Mouse (Mus musculus) cerebellum, postnatal 36 days (tissue): ENCODE data around the gene Pfkfb2.

Experiments
- DNase-seq, 2 experiments: peaks; one replicate each; pipeline ENCODE4 v3.0.0; 2021 to 2022; ENCODE audit warnings: mixed read lengths in 2 of 2

Gene Pfkfb2

DNA sequence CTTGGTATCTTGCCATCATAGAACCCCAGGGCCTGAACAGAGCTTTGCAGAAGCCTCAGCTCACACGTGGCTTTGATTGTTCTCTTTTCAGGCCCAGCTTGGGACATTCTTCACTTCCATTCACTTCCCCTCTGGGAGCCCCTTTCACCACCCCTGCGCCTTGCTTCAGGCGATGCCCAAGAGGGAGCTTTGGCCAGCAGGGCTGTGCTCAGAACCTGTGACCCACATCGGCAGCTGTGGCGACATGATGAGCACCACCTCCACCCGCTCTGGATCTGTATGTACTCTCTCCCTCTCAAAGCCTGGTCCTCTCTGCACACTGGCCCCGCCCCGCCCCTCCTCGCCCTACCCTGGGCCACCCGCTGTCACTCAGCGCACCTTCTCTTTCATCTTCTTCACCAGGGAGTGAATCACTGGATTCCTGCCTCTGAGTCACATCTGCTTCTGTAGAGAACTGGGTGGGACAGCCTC lies 8.4 kb upstream of the Pfkfb2 start:
- DNase-seq = no peak

DNA sequence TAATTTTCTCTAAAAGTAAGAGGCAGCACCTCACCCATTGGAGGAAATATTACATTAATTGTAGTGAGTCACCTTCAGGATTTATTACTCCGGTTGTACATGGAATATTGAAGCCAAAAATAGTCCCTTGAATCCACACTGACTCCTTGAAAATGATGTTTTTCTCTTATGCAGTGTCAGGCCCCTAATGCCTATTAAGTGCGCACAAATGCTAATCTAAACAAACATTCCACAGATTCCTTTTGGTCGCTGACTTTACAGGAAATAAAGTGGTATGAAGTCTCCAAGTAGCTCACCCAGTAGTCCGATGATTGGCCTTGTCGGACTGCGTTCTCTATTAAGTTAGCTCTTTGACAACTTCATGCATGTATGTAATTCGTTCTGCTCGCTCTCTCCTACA lies 5.8 kb upstream of the Pfkfb2 start:
- DNase-seq = no peak

DNA sequence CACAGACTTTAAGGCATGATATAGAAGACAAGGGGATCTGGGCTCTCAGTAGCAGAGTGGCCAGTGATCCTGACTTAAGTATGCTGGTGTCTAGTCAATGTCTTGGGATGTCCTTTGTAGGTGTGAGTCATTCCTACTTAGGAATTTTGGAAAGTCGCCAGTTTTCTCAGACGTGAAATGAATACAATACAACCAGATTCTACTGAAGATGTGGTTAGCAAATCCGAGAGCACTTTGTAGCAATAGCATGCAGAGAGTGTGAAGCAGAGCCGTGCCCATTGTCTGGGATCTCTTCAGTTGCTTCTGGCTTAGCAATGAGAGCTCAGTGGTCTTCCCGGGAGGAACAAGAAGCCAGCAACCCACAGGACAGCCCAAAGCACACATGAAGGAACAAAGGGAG lies 5.4 kb upstream of the Pfkfb2 start:
- no peak for DNase-seq

DNA sequence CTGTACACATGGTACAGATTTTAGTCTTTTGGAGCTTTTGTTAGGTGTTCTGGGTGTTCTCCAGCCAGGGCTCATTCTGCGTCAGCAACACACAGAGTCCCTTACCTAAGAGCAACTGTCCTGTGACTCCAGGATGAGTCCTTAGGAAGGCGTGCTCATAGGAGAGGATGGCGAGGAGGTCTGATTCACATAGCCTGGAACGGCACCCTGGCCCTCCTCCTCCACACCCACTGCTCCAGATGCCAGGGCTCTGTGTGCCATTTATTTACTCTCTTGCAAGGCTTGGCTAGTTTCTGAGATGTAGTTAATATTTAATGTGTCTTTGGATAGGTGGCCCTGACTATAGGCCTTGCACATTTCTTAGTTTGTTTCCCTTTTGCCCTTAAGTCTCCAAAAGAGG lies 4.6 kb upstream of the Pfkfb2 start:
- DNase-seq = no peak

DNA sequence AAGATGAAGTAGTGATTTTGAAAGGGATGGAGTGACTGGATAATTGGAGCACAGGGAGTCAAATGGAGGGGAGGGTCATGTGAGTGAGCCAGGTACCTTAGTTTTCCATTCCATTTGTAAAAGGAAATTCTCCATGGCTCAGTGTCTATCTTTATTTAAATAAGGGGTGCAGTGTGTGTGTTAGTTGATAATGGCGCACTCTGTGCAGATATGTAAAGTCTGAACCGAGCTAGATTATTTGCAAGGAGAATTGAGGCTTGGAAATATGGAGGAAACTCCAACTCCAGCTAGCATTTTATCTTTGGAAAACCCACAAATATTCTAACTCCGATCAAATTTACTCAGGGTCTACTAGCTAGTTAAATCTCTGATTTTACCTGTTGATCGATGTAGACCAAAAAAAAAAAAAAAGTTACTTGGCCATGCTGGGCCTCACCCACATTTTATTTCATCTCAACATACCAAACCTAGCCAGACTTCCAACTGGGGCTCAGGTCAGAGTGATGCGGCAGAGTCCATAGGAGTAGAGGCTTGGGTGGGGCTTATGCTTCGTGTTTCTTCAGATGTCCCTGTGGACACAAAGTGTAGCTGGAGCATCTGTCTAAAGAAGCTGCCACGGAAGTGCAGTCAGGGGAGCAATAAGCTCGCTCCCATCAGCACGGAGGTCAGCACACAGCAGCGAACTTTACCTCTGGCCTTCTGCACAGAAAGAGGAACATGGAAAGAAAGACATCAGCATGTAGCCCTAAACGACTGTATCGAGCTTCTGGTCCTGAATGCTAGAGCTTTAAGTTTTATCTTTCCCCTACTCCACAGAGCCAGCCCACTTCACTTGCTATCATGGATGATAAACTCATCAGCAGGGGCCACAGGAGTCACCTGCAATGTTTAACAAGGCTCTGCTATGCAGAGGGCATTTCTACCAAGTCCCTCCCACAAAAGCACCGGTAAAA lies 3.9 kb upstream of the Pfkfb2 start:
- no peak for DNase-seq

DNA sequence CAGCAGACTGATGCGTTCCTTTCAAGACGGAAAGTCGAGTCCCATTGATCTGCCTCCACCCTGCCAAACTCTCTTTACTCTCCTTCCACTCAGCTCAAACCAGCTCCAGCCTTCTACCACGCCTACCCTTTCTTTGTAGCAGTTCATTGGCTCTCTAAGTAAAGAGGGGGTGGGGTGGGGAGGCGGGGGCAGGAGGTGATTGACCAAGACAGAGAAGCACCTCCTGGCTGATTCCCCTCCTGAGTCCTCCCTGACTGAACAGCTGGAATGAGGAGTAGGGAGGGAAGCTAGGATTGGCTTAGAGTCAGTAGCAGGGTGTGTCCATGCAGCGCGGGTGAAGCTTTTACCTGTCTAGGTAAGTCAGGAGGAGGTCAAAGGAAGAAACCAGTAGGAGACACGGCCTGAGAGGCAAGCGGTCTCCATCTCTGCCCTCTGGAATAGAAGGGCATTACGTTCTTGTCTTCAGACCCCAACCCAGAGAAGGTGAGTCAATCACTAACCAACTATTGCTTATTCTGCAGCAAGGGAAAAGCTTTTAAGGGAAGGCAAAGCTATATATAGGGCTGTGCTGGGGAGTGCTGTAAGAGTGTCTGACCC lies 2.8 kb upstream of the Pfkfb2 start, which contains the start of gene AA986860:
AA986860 (plus strand) TSS at position 236 of the 597 bp plus-strand sequence.
- no peak for DNase-seq

DNA sequence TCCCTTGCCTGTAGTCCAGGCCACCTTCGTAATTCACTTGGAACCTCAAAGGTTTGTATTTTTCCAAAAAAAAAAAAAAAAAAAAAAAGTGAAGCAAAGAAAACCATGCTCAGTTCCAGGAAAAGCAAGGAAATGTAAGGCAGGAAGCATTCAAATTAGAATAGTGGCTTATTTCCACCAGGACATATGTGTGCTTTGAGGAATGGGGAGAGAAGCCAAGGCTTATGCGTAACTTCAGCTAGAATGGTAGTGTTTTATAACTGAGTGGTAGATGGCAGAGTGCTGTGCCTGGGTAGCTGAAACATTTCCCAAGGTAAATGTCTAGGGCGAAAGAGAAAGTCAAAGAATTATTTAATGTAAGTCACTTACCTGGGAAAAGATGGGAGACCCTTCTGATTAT lies 345 bp downstream of the Pfkfb2 start:
- no peak for DNase-seq

DNA sequence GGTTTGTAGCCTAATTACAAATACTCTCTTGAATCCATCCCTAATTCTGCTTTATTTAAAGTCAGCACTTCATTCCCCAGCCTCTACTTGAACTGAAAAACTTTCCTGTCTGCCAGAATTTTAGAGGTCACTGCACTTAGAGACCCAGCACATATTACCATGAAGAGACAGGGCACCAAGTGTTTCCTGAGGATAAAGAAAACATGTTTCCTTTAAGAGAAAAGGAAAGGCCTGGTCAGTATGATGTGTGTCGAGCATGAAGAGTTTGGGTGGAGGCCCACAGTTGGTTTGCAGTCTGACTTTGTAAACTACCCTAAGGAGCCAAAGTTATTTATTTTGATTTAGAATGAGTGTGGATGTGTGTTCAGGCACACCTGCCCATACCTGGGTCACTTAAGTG lies 983 bp downstream of the Pfkfb2 start:
- DNase-seq = no peak

DNA sequence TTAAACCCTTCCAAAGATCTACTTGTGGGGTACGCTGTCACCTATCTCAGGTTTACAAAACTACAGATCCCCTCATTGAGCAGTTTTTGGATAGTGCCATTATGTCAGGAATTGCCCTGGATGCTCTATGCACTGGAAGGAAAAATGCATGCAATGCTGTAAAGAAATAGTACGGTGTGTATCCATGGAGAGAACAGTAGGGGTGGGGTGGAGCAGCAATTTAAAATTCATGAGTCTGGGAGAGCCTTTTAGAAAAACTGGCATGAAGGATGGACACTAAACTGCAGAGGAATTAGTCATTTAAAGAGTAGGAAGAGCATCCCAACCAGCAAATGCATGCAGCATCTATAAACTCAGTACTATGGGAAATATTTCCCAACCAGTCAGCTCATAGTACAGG lies 2.7 kb downstream of the Pfkfb2 start:
- no peak for DNase-seq

DNA sequence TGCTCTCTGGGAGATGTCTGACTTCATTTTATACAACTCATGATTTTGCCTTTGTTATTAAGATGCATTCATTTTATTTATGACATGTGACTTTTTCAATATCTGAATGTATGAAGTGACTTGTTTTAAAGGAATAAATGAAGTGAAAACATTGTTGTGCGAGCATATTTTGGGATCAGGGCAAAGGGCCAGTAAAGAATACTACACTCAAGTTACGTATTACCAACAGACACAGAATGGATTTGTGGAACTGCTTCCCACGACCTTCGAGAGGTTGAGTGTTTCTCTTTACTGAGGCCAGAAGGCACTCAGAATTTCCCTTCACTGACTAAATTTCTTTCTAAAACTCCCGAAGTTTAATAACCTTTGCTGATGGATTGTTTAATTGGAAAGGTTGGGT lies 4.8 kb downstream of the Pfkfb2 start:
- DNase-seq = no peak

DNA sequence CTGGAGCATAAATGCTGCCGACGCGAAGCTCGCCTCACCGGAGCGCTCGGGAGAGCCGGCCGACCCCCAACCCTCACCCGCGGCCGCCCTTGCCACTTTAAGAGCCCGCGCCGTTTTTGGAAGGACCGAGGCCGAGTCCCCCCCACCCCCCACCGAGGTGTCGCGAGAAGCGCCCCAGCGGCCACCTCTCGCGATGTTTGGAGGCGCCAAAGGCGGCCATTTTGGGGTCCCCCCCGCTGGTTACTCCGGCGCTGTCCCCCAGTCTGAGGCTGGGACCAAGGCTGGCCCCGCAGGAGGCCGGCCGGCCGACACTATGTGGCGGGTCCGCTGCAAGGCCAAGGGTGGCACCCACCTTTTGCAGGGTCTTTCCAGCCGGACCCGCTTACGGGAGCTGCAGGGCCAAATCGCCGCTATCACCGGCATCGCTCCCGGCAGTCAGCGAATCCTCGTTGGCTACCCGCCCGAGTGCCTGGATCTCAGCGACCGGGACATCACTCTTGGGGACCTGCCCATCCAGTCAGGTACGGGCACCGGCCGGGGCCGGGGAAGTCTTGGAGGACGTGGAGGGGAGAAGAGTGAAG lies 11.7 kb downstream of the Pfkfb2 start, which contains the start of gene Yod1:
Yod1 (plus strand) TSS at position 37 of the 581 bp plus-strand sequence.
- DNase-seq = peak; percentile 93 to 95

DNA sequence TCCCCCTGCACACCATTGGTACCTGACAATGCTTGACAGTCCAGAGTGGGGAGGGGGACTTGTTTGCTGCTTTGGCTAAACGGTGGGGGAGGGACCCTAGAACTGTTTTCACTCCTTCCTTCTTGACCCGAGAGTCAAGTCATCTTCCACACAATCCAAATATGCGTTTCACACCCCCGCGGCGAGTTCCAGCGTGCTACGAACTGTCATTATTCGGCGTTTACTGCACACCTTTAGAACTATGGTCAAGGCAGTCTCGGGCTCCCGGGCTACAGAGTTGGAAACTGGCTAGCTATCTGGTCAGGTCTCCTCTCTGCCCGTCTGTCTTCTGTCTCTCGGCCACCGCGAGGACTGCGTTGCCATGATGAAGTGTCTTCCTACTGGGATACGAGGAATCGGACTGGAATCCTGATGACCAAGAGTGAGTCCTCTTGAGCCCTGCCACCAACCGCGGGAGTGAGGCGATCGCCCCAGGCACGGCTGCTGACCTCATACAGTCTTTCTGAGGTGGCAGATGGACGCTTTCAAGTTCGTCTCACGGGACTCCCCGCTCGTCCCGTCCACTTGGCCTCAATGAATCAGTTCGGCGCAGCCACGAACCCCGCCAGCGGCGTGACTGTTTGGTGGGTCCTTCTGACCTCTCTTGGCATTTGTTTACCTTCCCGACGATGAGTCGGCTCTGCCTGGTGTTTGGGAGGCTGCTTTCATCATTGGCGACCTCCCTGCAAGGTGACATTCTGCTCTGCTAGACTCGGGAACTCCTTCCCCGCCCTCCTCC lies 12.4 kb downstream of the Pfkfb2 start:
- peak in 1 of 2 experiments; percentile 56 for DNase-seq

DNA sequence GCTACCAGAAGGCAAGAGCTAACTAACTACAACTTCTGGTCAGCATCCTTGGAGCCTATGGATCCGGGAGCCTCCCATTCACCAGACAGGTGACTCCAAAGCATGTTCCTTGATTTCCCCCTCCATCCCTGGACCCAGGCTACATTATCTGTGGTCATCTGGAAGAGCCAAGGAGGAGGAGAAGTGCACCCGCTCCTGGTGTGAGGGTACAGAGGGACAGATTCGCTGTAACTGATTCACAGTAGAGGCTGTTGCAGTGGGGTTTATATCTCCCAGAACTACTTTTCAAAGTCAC lies 12.9 kb downstream of the Pfkfb2 start:
- no peak for DNase-seq

DNA sequence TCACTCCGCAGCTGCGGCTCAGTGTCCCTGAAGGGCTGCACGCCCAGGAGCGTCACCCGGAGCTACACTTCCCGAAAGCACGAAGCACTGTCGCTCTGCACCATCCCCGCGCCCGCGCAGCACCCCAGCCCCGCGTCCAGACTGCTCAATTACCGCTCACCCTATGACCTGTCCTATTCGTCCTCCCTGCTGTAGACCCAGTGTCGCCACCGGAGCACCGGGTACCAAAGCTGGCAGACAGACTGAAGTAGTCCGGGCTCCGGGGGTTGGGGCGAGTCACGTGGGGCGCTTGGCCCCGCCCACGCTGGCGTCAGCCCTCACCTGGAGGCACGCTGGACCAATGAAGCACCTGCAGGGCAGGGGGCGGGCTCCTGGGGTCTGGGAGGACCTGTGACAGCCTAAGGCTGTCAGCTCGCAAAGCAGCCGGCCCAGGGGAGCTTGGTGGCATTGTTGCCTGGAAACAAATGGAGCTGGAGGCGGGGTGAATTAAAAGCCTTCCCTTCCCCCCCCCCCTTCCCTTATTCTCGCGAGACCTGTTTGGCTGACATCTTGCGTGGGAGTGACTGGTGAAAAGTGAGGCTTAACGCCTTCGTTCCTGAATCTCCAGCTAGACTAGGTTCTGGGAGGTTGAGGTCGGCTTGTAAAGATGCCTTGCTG lies 13.4 kb downstream of the Pfkfb2 start, which contains the start of gene Gm29427:
Gm29427 (minus strand) TSS at position 239 of the 657 bp plus-strand sequence.
- peak; percentile 97 to 99 for DNase-seq

DNA sequence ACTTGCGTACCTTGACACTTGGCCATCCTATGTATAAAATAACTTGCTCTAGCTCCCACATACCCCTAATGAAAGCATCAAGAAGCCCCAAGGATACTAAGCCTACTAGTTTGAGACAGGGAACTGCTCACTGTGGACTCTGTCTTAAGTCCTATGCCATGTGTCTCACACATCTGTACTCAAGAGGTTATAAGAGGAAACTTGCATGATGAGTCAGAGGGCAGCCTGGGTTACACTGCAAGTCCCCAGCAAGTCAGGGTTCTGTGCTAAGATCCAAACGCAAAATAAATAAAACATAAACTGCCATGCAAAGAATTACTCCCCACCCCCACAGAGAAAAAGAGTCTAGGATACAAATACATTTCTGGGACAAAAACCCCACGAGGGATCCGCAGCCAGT lies 15.0 kb downstream of the Pfkfb2 start:
- DNase-seq = no peak

DNA sequence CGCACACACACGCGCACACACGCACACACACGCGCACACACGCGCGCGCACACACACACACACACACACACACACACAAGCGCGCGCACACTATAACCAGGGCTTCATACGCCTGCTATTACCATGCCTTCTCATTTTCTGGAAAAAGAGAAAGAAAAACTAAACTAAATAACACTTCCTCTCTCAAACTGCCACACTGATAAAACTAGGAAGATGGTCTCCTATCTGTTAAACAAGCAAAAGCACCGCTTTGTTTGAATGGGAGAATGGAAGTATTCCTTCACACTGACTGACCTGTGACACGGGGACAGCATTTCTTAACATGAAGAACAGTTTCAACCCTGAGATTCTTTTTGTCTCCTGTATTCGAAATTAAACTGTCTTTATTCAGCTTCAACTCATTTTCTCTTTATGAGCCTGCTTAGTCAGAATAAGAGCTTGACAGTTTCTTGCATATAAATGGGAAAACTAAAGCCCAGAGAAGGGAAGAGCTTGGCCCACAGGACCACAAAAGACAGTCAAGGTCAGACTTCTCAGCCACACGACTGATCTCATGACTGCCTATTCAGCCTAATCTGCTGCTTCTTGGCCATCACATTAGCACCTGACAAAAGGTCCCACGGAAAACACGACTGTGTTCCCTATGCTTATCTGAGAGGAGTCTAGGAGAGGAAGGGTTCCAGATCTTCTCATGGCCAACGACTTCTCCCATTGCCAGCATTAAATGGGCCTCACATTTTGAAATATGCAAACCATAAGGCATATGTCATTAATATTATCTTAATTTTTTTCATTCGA lies 18.6 kb downstream of the Pfkfb2 start:
- no peak for DNase-seq

DNA sequence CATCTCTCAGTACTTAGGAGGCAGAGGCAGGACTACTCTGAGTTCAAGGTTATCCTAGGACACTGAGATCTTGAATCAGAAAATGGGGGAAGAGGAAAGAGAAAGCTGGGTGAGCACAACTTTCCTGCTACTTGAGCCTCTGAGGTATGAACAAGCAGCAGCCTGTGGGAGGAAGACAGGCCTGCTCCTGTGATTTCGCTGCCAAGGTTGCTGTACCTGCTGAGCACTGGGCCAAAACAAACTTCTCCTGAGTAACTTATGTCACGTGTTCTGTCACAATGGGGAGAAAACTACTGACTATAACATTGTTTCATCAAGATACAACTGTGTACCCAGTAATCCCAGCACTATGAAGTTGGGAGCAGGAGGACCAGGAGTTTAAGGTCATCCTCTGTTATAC lies 25.4 kb downstream of the Pfkfb2 start:
- DNase-seq = no peak

DNA sequence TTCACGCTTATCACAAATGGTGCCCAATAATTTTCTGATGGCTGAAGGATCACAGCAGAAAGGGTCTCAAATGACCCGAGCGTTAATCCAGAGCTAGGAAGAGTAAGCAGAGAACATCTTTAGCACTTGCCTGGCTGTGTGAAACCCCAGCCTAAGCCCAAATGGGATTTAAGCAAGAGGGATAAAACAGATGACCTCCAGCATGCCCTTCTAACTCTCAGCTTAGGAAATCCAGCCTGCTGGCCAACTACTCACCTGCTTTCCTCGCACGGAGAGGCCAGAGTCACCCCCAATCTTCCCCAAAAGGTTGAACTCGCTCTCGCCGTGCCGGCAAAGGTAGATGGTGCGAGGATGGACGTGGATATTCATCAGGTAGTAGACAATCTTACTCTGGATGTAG lies 27.1 kb downstream of the Pfkfb2 start:
- no peak for DNase-seq

DNA sequence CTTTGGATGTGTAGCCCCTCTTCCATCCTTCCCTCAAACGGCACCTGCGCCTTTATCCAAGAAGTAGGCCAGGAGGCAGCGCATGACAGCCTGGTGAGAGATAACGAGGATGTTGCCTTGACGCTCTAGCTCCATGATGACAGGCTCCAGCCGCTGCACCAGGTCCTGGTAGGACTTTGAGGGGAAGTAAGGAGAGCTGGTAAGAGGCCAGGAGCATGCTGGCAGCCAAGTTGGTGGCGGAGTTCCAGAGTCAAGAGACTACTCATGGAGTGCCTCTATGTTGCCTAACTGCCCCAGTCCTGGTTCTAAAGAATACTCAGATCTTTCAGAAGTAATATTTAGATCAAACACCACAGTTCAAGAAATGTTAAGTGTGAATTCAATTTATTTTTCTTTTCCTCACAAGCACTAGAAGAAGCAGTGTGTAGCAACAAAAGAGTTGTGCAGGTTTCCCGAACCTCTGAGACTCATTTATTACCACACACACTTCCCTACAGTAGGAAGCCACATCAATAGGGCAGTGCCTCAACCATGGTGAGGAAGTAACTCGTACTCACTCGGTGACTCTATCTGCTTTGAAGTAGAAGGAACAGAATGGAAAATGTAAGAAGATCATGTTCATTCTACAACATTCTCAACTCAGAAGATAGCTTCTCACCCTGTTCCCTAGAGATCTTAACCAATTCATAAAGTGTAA lies 29.0 kb downstream of the Pfkfb2 start:
- DNase-seq = peak; percentile 61 to 64

DNA sequence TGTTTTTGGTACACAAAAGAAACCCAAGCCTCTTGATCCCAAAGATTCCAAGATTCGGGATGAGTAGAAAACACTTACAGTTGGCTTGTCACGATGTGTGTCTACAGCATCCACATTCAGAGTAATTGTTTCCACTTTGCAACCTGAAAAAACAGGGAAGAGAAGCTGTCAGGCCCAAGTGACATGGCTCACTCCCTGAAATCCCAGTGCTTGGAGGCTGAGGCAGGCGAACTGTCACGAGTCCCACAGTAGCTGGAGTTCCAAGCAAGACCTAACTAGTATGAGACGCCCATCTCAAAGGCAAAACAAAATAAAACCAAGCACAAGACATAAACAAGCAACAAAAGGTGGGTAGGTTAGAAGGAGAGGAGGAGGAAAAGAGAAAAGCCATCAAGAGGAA lies 30.5 kb downstream of the Pfkfb2 start:
- DNase-seq = no peak

DNA sequence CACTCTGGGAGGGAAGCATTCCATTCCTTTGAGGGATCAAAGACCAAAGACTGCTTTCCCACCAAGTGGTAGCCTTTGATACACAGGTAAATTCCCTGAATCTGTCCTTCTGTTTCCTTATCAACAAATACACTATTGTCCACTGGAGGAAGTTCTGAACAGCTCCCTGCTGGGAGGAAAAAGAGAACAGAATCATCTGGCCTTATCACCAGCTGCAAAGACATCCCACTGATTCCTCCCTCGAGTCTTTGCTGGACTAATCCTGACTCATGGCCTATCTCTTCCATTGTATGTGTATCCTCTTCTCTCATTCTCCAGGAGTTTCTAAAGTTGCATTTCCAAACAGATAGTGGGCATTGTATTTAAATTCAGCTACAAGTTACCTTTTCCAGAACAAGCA lies 45.1 kb downstream of the Pfkfb2 start:
- DNase-seq = no peak
